Mouse (Mus musculus) small intestine, adult 2 months (tissue): ENCODE results near the gene Ripply2. TPM values are rescaled to one million over a fixed set of nuclear protein-coding genes. Genes with fewer than 3 reads are reported as not detected.

Experiments
- H3K27ac ChIP-seq: fragments of 200-500 bp; 2 replicates; pipeline ENCODE4 v1.5.1; 2012; ENCODE audit warnings: low read depth, low read length, control low read depth, inconsistent platforms; ENCODE audit not compliant: insufficient read depth
- H3K27me3 ChIP-seq: fragments of 200-500 bp; 2 replicates; pipeline ENCODE4 v1.6.1; 2012; ENCODE audit warnings: mild to moderate bottlenecking, moderate library complexity, low read length, inconsistent platforms; ENCODE audit not compliant: control insufficient read depth, insufficient read depth
- H3K36me3 ChIP-seq: fragments of 200-500 bp; 2 replicates; pipeline ENCODE4 v1.6.1; 2012; ENCODE audit warnings: mild to moderate bottlenecking, low read length, control low read depth, inconsistent platforms; ENCODE audit not compliant: control insufficient read depth, insufficient read depth
- H3K4me1 ChIP-seq: fragments of 200-500 bp; 2 replicates; pipeline ENCODE4 v1.6.1; 2012; ENCODE audit warnings: low read length, inconsistent platforms, mixed read lengths; ENCODE audit not compliant: control insufficient read depth, insufficient read depth, insufficient read length
- H3K4me3 ChIP-seq: fragments of 200-500 bp; 2 replicates; pipeline ENCODE4 v1.5.1; 2012; ENCODE audit warnings: low read depth, mild to moderate bottlenecking, control low read depth, inconsistent platforms, low read length, moderate library complexity
- CTCF ChIP-seq: fragments of 200-500 bp; IDR thresholded peaks from 2 replicates; pipeline ENCODE4 v1.5.1; 2012; ENCODE audit warnings: low read depth, mild to moderate bottlenecking, control low read depth, inconsistent platforms, low read length, moderate library complexity, mixed read lengths; ENCODE audit not compliant: insufficient replicate concordance, insufficient read length; ENCODE audit errors: extremely low read depth
- POLR2A ChIP-seq: fragments of 200-500 bp; IDR thresholded peaks from 2 replicates; pipeline ENCODE4 v1.6.1; 2012; ENCODE audit warnings: low read depth, mild to moderate bottlenecking, control low read depth, inconsistent platforms, low read length, moderate library complexity
- WGBS: fragments of 180-500 bp; shearing (Covaris S2); methylation state at CpG from one replicate; pipeline ENCODE4 v1.1.7; 2018; 5-methylcytosine and 5-hydroxymethylcytosine counted together
- polyA plus RNA-seq: library from polyadenylated mRNA; depleted of rRNA; stranded (reverse); fragments of >200 nt; gene quantifications from 2 replicates; pipeline ENCODE4 v1.2.3, GENCODE M21; 2012

The Ripply2 gene
- polyA plus RNA-seq, 1 experiment = not detected

DNA sequence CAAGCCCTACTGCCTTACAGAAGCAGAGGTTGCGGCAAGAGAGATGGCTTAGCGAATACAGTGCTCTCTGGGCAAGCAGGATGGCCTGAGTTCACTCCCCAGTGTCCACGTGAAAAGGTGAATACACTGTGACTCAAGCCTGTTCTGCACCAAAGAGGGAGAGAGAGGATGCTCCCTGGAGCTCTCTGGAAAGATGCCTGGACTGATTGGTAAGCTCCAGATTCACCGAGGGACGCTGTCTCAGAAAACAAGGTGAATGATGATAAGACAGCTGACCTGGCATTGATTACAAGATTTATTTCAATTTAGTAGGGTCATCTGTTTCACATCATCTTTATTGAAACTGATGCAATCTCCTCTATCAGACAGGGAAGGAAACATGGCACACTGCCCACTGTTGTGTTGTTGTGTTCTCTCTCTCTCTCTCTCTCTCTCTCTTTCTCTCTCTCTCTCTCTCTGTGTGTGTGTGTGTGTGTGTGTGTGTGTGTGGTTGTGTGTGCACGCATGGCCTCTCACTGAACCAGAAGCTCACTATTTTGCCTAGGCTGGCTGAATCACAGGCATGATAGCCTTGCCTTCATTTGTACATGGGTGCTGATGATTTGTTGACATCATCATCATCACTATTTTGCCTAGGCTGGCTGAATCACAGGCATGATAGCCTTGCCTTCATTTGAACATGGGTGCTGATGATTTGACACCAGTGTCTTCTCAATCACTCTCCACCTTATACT lies 10.5 kb upstream of the Ripply2 start:
- no peaks in the 10 kb centered on the region for H3K36me3 ChIP-seq
- H3K27ac ChIP-seq = no peak overlapping the region
- H3K4me3 ChIP-seq = no peak overlapping the region
- H3K27me3 ChIP-seq = no peaks in the 10 kb centered on the region
- TF ChIP-seq POLR2A (no peak), CTCF (no peak)
- 71% methylated on average over 6 of the region's 6 CpGs for WGBS
- H3K4me1 ChIP-seq = no peaks in the 10 kb centered on the region

DNA sequence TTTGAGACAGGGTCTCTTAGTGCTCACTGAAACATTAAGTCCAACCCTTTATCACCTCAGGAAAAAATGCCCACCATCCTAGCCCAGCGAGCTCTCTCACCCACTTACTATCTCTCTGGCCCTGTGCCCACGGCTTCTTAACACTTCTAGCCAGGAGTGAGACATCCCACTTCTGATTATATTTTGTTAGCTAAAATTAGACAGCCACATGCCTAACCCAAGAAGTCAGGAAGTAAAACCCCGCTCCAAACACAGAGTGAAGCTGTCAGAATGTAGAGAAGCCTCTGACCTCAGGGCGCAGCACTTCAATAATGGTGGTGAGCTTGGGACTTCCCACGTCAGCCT lies 9.9 kb upstream of the Ripply2 start:
- Histone ChIP-seq H3K27ac (no peak overlapping the region), H3K4me3 (no peak overlapping the region), H3K27me3 (no peaks in the 10 kb centered on the region), H3K4me1 (no peaks in the 10 kb centered on the region), H3K36me3 (no peaks in the 10 kb centered on the region)
- WGBS = 55% methylated on average over 5 of the region's 5 CpGs
- TF ChIP-seq POLR2A (no peak), CTCF (no peak)

DNA sequence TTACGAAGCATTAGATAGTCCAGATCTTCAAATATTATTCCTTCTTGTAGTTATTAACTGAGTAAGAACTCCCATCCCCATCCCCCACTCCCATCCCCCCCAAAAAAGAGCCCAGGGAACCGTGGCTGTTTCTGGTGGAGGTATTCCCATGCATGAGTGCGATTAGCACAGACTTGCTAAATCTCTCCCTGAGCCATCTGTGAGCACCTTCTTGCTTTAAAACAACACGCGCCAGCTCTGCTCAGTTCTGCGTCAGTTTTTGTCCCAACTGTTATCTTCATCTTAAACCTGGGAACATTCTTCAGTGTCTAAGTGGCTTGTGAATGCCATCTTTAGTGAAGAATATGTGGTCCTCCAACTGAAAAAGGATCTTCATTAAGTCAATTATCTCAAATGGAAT lies 6.8 kb upstream of the Ripply2 start:
- H3K4me3 ChIP-seq = no peak overlapping the region
- H3K27me3 ChIP-seq = no peaks in the 10 kb centered on the region
- H3K4me1 ChIP-seq = no peaks in the 10 kb centered on the region
- 66% methylated on average over 6 of the region's 6 CpGs for WGBS
- no peak overlapping the region for H3K27ac ChIP-seq
- no peaks in the 10 kb centered on the region for H3K36me3 ChIP-seq
- no peak for TF ChIP-seq CTCF
- no peak for TF ChIP-seq POLR2A

DNA sequence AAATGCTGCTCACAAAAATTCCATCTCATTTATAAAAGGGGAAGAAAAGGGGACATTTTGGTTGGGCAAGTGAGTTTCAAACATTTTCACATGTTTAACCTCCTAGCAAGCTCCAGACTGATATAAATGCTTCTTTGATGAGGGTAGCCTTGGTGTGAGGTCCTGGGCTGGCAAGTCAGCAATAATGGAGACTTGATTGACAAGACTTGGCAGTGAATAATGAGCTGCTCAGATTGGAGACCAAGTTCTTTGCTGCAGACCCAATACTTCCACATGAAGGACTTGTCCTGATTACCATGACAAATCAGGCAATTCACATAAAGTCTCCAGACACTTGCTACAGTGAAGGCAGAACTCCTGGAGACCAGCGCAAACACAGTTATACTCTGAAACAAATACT lies 6.4 kb upstream of the Ripply2 start:
- Histone ChIP-seq H3K27ac (no peak overlapping the region), H3K4me3 (no peak overlapping the region), H3K4me1 (no peaks in the 10 kb centered on the region), H3K27me3 (no peaks in the 10 kb centered on the region; the same call in 1 of the 2 replicates), H3K36me3 (no peaks in the 10 kb centered on the region)
- 98% methylated on average over 1 of the region's 1 CpGs for WGBS
- TF ChIP-seq POLR2A (no peak), CTCF (no peak)

DNA sequence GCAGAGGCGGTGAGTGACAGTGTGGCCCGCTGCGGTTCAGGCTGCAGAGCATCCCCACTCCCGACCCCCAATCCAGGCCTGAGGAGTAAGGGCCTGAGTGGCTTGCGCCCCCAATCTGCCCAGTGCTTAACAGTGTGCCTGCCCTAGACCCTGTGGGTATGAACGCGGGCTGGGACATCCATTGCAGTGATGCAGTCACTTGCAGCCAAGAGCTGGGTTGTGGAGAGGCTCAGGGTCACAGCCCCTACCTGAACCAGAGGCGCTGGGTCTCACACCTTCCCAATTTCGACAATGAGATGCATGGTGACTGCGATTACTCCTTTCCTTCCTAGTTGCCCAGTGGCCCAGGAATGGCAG lies 579 bp downstream of the Ripply2 start:
- 6% methylated on average over 10 of the region's 10 CpGs for WGBS
- no peak overlapping the region for H3K4me3 ChIP-seq
- H3K36me3 ChIP-seq = no peaks in the 10 kb centered on the region
- H3K4me1 ChIP-seq = no peaks in the 10 kb centered on the region
- no peak overlapping the region for H3K27ac ChIP-seq
- no peak for TF ChIP-seq POLR2A
- no peak for TF ChIP-seq CTCF
- peaks cover 11% of the 10 kb centered on the region for H3K27me3 ChIP-seq

DNA sequence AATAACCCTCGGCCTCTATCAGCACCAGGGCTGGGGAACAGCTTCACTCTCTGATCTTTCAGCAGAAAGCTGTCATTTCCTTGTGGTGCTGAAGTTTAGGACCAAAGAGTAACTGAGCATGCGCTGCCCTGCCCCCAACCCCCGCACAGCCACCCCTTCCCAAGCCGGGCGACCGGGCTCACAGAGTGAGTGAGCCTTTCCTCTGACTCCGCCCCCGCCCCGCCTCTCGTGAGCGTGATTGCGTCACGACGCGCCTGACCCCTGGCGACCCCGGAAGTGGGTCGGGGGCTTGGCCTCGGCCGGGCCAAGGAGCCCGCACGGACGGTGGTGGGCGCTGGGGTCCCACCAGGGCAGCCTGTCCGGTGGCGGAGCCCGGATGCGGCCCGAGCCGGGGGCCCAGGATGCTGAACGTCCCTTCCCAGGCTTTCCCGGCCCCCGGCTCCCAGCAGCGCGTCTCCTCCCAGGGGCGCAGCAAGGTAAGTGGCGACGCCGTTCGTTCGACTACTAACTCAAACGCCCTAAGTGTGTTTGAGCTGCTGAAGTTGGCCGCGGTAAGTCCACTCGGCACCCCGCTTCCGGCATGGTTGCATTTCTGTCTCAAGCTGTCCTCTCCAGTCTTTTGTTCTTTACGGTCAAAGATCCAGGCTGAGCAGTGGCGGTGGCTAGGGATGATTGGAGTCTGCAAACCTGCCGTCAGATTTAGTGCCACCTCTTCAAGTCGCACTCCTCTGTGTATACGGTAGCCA lies 6.6 kb downstream of the Ripply2 start, which contains the start of gene Cyb5r4:
Cyb5r4 (plus strand) TSS at position 237 of the 746 bp plus-strand sequence.
- WGBS = under 1% methylated on average over 52 of the region's 52 CpGs
- peak within 1 kb of the TSS; percentile 70 for H3K27ac ChIP-seq

DNA sequence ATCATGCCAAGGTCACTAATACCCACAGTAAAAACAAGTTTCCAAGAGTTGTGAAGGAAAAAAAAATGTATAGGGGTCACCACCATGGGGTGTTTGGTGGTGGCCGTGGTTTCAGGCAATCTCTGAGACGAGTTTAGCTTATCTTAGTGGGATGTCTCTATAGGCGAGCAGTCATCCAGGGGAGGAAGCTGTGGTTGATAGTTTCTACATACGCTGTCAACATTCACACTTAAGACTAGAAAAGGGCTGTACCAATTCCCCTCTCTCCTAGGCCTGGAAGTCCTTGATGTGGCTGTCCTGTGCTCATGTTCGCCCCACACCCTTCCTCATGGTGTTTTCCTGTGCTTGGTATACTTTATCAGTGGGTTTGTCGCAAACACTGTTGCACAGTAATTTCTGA lies 10.4 kb downstream of the Ripply2 start:
- Histone ChIP-seq H3K27ac (no peak overlapping the region), H3K36me3 (peaks cover 1% of the 10 kb centered on the region; the same call in 1 of the 2 replicates), H3K27me3 (no peaks in the 10 kb centered on the region), H3K4me3 (no peak overlapping the region), H3K4me1 (peaks cover 2% of the 10 kb centered on the region; the same call in 1 of the 2 replicates)
- TF ChIP-seq CTCF = no peak
- TF ChIP-seq POLR2A = no peak
- WGBS = 76% methylated on average over 6 of the region's 6 CpGs

More for the DNA sequence above, 6.6 kb downstream of the Ripply2 start, which contains the start of gene Cyb5r4:
- Histone ChIP-seq H3K4me1 (peaks cover 2% of the 10 kb centered on the region; the same call in 1 of the 2 replicates), H3K4me3 (peak within 1 kb of the TSS; percentile 80), H3K36me3 (no peaks in the 10 kb centered on the region), H3K27me3 (no peaks in the 10 kb centered on the region)
- TF ChIP-seq CTCF (no peak), POLR2A (peak; percentile 83)
